Mouse (Mus musculus): ENCODE measurements at regions not wholly inside any gene's neighbourhood (a gene's known extent, or its start where the extent isn't known, plus 50 kb on each side); places are given as distances from the start of the nearest gene placed in this dataset.

DNA sequence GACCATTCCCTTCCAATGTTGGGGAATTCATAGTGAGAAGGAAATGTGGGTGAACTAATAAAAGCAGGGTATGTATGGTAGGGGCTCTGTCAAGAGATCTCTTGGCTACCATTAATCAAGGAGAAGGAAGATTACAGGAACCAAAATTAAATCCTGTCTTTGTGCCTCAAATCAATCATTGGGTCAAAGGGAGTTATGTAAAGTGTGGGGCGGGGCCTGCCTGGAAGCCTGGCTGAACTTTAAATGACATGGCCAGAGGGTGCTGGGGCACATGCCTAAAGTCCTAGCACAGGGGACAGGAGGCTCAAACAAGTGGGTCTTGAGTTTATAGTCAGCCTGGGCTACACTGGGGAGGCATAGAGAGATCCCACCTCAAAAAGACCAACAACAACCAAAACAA lies 259.0 kb upstream of the Zfp64 start:
- ATAC-seq (ENCODE audit: low FRiP score) (no peak), DNase-seq (ENCODE audit: low spot score, missing footprints) (no peak)
- no peaks in the 10 kb centered on the region for H3K36me3 ChIP-seq (ENCODE audit: control insufficient read depth, insufficient read depth, low read length)
- H3K27ac ChIP-seq (ENCODE audit: low read depth, low read length), result no peak overlapping the region
- no peaks in the 10 kb centered on the region for H3K4me1 ChIP-seq (ENCODE audit: control insufficient read depth, insufficient read depth, low read length)
- no peaks in the 10 kb centered on the region for H3K27me3 ChIP-seq (ENCODE audit: control insufficient read depth, insufficient read depth, low read length)
- no peaks in the 10 kb centered on the region for H3K9me3 ChIP-seq (ENCODE audit: control insufficient read depth, low read length)
- no peak overlapping the region for H3K9ac ChIP-seq (ENCODE audit: low read length)
- no peak overlapping the region for H3K4me3 ChIP-seq (ENCODE audit: low read depth, low read length)
- 90% methylated on average over 1 of the region's 1 CpGs for WGBS
- no peak overlapping the region for H3K4me2 ChIP-seq

DNA sequence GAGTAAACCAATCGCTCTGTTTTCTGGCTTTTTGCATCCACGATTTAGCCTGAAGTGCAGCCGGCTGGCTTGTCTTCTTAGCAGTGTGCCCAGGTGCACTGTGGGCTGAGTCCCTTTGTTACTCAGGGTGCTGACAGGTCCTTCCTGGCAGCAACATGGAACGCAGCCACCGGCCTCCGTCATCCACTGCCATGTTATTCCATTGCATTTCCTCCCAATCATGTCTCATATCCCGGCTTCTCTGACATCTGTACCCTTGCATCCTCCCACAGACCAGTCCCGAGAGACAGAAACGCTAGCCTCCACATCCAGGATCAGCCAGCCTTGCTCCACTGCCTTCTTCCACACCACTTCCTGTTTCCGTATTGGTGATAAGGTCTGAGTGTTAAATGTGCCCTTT lies 257.9 kb upstream of the Zfp64 start:
- 60% methylated on average over 10 of the region's 10 CpGs for WGBS
- ATAC-seq (ENCODE audit: low FRiP score) (no peak), DNase-seq (ENCODE audit: low spot score, missing footprints) (no peak)
- H3K4me1 ChIP-seq (ENCODE audit: control insufficient read depth, insufficient read depth, low read length), result no peaks in the 10 kb centered on the region
- no peaks in the 10 kb centered on the region for H3K9me3 ChIP-seq (ENCODE audit: control insufficient read depth, low read length)
- H3K27me3 ChIP-seq (ENCODE audit: control insufficient read depth, insufficient read depth, low read length), result no peaks in the 10 kb centered on the region
- H3K9ac ChIP-seq (ENCODE audit: low read length), result no peak overlapping the region
- H3K36me3 ChIP-seq (ENCODE audit: control insufficient read depth, insufficient read depth, low read length), result no peaks in the 10 kb centered on the region
- no peak overlapping the region for H3K4me2 ChIP-seq
- H3K4me3 ChIP-seq (ENCODE audit: low read depth, low read length), result no peak overlapping the region
- H3K27ac ChIP-seq (ENCODE audit: low read depth, low read length), result 0 out of 2 replicates have a peak overlapping the region, but pooled peaks have one; percentile 9

DNA sequence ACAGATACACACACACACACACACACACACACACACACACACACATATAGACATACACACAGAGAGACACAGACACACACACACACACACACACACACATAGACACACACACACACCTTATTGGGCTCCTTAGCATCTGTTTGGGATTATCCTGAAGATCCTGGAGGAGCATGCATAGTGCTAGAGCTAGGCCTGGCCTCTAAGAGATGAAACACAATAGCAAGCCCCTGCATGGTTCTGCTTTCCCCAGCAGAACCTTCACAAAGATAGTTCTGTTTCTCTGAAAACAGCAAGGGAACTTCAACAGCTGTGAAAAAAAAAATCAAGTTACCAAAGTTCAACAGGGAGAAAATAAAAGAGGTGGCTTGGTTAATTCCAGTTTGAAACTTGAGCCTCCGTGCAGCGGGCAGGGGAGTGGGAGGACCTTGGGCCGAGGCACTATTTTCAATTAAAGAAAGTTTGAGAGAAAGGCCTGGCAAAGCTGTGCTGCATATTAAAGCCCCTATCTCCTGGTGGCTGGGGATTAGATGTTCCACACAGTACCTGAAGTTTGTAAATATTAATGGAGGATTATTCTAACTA lies 257.4 kb upstream of the Zfp64 start:
- Histone ChIP-seq H3K27me3 (ENCODE audit: control insufficient read depth, insufficient read depth, low read length) (no peaks in the 10 kb centered on the region), H3K9ac (ENCODE audit: low read length) (no peak overlapping the region), H3K4me3 (ENCODE audit: low read depth, low read length) (no peak overlapping the region), H3K4me1 (ENCODE audit: control insufficient read depth, insufficient read depth, low read length) (no peaks in the 10 kb centered on the region), H3K36me3 (ENCODE audit: control insufficient read depth, insufficient read depth, low read length) (no peaks in the 10 kb centered on the region), H3K4me2 (no peak overlapping the region), H3K27ac (ENCODE audit: low read depth, low read length) (0 out of 2 replicates have a peak overlapping the region, but pooled peaks have one; percentile 9), H3K9me3 (ENCODE audit: control insufficient read depth, low read length) (no peaks in the 10 kb centered on the region)
- ATAC-seq (ENCODE audit: low FRiP score) (no peak), DNase-seq (ENCODE audit: low spot score, missing footprints) (no peak)
- WGBS, result 19% methylated on average over 3 of the region's 3 CpGs

DNA sequence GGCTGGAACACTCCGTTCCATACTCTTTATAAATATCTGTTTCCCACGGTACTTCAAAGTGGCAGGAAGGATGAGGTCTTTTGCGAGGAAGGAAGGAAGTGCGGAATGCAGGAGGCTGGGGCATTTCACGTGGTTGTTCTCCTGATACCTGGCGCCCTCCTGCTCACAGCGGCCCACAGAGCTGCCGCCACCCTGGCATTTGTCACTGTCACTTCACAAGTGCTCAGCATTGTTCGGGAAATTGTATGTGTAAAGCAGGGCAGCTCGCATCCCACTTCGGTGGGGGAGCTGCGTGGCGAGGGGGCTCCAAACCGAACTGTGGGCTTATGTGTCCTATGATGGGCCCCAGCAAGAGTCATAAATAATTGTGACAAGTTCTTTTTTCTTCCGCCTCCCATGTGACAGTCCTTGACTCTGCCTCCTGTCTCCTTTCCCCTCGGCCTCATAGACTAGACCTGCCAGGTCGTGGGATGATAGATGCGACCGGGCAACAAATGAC lies 248.9 kb upstream of the Zfp64 start:
- Histone ChIP-seq H3K4me3 (ENCODE audit: low read depth, low read length) (no peak overlapping the region), H3K9ac (ENCODE audit: low read length) (no peak overlapping the region), H3K27ac (ENCODE audit: low read depth, low read length) (no peak overlapping the region), H3K4me2 (no peak overlapping the region), H3K36me3 (ENCODE audit: control insufficient read depth, insufficient read depth, low read length) (no peaks in the 10 kb centered on the region), H3K4me1 (ENCODE audit: control insufficient read depth, insufficient read depth, low read length) (no peaks in the 10 kb centered on the region), H3K27me3 (ENCODE audit: control insufficient read depth, insufficient read depth, low read length) (no peaks in the 10 kb centered on the region), H3K9me3 (ENCODE audit: control insufficient read depth, low read length) (no peaks in the 10 kb centered on the region)
- DNase-seq (ENCODE audit: low spot score, missing footprints), result no peak
- no peak for ATAC-seq (ENCODE audit: low FRiP score)
- 87% methylated on average over 19 of the region's 19 CpGs for WGBS

DNA sequence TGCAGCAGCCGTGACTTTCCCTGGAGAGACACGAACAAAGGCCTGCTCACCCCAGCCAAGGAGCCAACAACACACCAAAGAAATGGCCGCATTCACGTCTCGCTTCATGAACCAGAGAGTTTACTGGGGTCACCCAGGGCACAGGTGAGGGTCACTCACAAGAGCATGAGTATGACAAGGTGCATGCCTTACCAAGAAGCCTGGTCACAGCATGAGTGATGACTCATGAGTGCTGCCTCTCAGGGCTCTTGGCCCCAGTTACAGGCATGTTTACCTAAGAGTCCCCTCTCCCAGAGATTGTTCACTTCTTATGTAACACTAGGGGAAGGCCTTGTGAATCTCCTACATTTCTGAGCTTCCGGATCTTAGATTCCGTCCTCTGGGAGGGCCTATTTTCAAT lies 236.6 kb upstream of the Zfp64 start:
- no peak for ATAC-seq (ENCODE audit: low FRiP score)
- no peaks in the 10 kb centered on the region for H3K27me3 ChIP-seq (ENCODE audit: control insufficient read depth, insufficient read depth, low read length)
- 78% methylated on average over 7 of the region's 7 CpGs for WGBS
- no peak for DNase-seq (ENCODE audit: low spot score, missing footprints)
- H3K27ac ChIP-seq (ENCODE audit: low read depth, low read length), result no peak overlapping the region
- no peaks in the 10 kb centered on the region for H3K9me3 ChIP-seq (ENCODE audit: control insufficient read depth, low read length)
- no peak overlapping the region for H3K4me2 ChIP-seq
- H3K4me1 ChIP-seq (ENCODE audit: control insufficient read depth, insufficient read depth, low read length), result no peaks in the 10 kb centered on the region
- no peak overlapping the region for H3K4me3 ChIP-seq (ENCODE audit: low read depth, low read length)
- no peaks in the 10 kb centered on the region for H3K36me3 ChIP-seq (ENCODE audit: control insufficient read depth, insufficient read depth, low read length)
- no peak overlapping the region for H3K9ac ChIP-seq (ENCODE audit: low read length)

DNA sequence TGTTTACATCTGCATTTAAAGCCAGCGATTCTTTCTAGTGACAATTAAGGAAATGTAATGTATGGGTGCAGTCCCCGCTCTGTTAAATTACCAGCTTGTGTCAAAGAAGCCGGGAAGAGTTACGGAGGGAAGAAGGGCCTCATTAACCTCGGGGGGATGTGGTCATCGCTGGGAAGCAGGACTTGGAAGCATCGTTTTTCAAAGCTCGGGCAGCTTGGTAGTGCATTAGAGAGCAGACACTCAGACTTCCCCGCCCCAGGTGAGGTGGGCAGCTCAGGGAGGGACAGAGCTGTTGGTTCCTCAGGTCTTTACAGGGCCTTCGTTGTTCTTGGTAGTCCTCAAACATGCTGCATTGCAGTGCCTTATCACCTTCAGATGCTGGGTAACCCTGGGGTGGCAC lies 236.1 kb upstream of the Zfp64 start:
- Histone ChIP-seq H3K4me1 (ENCODE audit: control insufficient read depth, insufficient read depth, low read length) (no peaks in the 10 kb centered on the region), H3K4me2 (no peak overlapping the region), H3K36me3 (ENCODE audit: control insufficient read depth, insufficient read depth, low read length) (no peaks in the 10 kb centered on the region), H3K4me3 (ENCODE audit: low read depth, low read length) (no peak overlapping the region), H3K27me3 (ENCODE audit: control insufficient read depth, insufficient read depth, low read length) (no peaks in the 10 kb centered on the region), H3K9me3 (ENCODE audit: control insufficient read depth, low read length) (no peaks in the 10 kb centered on the region), H3K27ac (ENCODE audit: low read depth, low read length) (no peak overlapping the region), H3K9ac (ENCODE audit: low read length) (no peak overlapping the region)
- DNase-seq (ENCODE audit: low spot score, missing footprints), result no peak
- no peak for ATAC-seq (ENCODE audit: low FRiP score)
- 79% methylated on average over 10 of the region's 10 CpGs for WGBS

DNA sequence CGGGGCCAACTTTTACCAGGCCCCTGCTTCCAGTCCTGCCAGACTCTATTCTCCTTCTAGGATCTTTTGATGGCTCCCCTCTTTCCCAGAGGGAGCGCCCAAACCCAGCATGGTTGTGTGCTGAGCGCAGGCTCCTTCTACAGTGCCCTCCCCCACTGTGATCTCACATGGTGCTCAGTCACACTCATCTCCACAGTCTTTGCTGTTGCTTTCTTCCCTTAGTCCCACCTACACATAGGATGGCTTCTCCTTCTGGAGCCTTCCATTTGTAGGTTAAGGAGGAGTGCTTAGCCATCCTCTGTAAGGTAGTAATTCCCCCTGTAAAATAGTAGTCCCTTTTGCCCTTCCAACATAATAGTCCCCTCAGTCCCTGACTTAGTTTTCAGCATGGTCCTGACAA lies 222.2 kb upstream of the Zfp64 start:
- DNase-seq (ENCODE audit: low spot score, missing footprints) (no peak), ATAC-seq (ENCODE audit: low FRiP score) (no peak)
- Histone ChIP-seq H3K9me3 (ENCODE audit: control insufficient read depth, low read length) (no peaks in the 10 kb centered on the region), H3K4me3 (ENCODE audit: low read depth, low read length) (no peak overlapping the region), H3K36me3 (ENCODE audit: control insufficient read depth, insufficient read depth, low read length) (no peaks in the 10 kb centered on the region), H3K4me1 (ENCODE audit: control insufficient read depth, insufficient read depth, low read length) (no peaks in the 10 kb centered on the region), H3K9ac (ENCODE audit: low read length) (no peak overlapping the region), H3K4me2 (no peak overlapping the region), H3K27me3 (ENCODE audit: control insufficient read depth, insufficient read depth, low read length) (no peaks in the 10 kb centered on the region), H3K27ac (ENCODE audit: low read depth, low read length) (no peak overlapping the region)
- 82% methylated on average over 3 of the region's 3 CpGs for WGBS

DNA sequence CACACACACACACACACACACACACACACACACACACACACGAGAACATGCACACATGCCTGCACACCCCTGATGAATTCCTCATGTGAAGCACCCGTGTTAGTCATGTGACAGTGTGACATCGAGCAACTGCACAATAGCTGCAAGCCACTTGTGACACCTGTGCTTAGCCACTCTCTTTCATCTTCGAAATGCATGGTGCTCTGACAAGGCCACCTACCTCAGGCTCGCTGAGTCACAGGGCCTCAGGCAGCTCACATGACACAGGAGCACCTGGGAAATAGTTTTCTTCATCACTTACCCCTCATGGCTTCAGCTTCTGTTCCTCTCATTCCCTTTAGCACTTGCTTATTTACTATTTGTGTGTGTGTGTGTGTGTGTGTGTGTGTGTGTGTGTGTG lies 213.4 kb upstream of the Zfp64 start:
- no peaks in the 10 kb centered on the region for H3K36me3 ChIP-seq (ENCODE audit: control insufficient read depth, insufficient read depth, low read length)
- H3K27me3 ChIP-seq (ENCODE audit: control insufficient read depth, insufficient read depth, low read length), result no peaks in the 10 kb centered on the region
- H3K27ac ChIP-seq (ENCODE audit: low read depth, low read length), result no peak overlapping the region
- WGBS, result 84% methylated on average over 5 of the region's 5 CpGs
- DNase-seq (ENCODE audit: low spot score, missing footprints) (no peak), ATAC-seq (ENCODE audit: low FRiP score) (no peak)
- H3K4me3 ChIP-seq (ENCODE audit: low read depth, low read length), result no peak overlapping the region
- no peak overlapping the region for H3K4me2 ChIP-seq
- H3K9ac ChIP-seq (ENCODE audit: low read length), result no peak overlapping the region
- no peaks in the 10 kb centered on the region for H3K4me1 ChIP-seq (ENCODE audit: control insufficient read depth, insufficient read depth, low read length)
- H3K9me3 ChIP-seq (ENCODE audit: control insufficient read depth, low read length), result no peaks in the 10 kb centered on the region

DNA sequence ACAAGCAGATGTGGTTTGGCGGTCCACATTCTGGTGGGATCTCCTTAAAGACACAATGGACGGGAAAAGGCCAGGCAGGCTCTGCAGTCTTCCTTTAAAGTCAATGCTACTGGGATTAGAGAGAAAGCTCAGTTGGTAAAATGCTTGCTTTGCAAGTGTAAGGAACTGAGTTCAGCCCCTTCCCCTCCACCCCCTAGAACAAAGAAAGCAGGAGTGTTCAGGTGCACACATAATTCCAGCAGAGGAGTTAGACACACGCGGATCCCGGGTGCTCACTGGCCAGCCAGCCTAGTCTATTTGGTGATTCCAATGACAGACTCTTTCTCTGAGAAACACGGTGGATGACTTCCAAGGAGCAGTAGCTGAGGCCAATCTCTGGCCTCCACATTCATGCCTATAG lies 213.0 kb upstream of the Zfp64 start:
- no peaks in the 10 kb centered on the region for H3K36me3 ChIP-seq (ENCODE audit: control insufficient read depth, insufficient read depth, low read length)
- no peak for ATAC-seq (ENCODE audit: low FRiP score)
- H3K9ac ChIP-seq (ENCODE audit: low read length), result no peak overlapping the region
- H3K27ac ChIP-seq (ENCODE audit: low read depth, low read length), result no peak overlapping the region
- 78% methylated on average over 6 of the region's 6 CpGs for WGBS
- H3K4me3 ChIP-seq (ENCODE audit: low read depth, low read length), result no peak overlapping the region
- H3K4me2 ChIP-seq, result no peak overlapping the region
- H3K27me3 ChIP-seq (ENCODE audit: control insufficient read depth, insufficient read depth, low read length), result no peaks in the 10 kb centered on the region
- H3K9me3 ChIP-seq (ENCODE audit: control insufficient read depth, low read length), result no peaks in the 10 kb centered on the region
- no peaks in the 10 kb centered on the region for H3K4me1 ChIP-seq (ENCODE audit: control insufficient read depth, insufficient read depth, low read length)
- DNase-seq (ENCODE audit: low spot score, missing footprints), result no peak
